Mouse (Mus musculus) cerebellum, postnatal 25 days (tissue): Measurements from ENCODE around the gene Zbtb16.

Experiments used
- DNase-seq, 2 experiments: peaks; one replicate each; pipeline ENCODE4 v3.0.0; 2021; ENCODE audit warnings: mixed read lengths in 2 of 2

Gene Zbtb16

DNA sequence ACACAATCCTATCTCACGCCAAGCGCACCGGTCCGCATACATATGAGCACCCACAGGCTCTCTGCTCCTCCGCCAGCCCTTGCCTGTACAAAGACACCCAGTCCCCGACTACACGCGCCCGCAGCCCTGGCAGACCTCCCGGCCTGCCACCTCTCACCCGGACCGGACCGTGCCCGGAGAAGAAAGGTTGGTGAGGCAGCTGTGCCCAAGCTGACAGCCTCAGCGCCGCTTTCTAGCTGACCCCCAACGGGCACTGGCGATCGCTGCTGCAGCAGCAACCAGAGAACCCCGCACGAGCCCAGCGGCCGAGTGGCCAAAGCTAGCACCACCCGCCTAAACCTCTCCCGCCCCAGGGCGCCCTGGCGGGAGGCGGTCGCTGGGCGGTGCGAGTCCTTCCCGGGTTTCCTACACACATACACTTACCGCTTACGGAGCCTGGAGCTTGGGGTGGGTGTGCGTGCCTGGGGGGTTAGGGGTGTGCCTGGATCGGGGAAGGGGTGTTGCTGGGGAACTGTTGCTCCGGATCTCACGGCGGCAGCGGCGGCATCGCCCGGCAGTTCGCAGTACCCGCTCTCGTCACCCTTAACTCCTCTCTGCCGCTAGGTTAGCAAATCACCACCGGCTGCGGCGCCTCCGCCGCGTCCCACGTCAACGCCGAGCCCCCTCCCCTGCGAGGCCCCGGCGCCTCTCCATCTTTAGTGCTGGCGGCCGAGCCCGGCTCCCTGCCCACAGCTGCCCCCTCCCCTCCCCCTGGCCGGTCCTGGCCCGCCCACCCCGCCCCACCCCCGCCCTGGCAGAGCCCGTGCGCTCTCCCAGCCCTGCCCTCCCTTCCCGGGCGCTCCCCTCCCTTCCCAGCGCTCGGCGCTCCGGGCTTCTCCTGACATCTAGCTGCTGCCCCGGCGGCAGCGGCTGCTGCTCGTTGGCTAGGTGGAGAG is at the start of gene Zbtb16:
Zbtb16 (minus strand) TSS at position 592 of the 935 bp plus-strand sequence.
- peak; percentile 65 to 78 for DNase-seq

- no peak for DNase-seq
Observed at GRCm38 (mm10) chr9:48872896-48873295, 36.9 kb upstream of the Zbtb16 start.

GRCm38 (mm10) chr9:48866523-48867121 is 30.6 kb upstream of the Zbtb16 start:
- DNase-seq: no peak

GRCm38 (mm10) chr9:48865235-48865634 is 29.2 kb upstream of the Zbtb16 start:
- DNase-seq: no peak

GRCm38 (mm10) chr9:48861481-48861880 is 25.5 kb upstream of the Zbtb16 start:
- DNase-seq: no peak

GRCm38 (mm10) chr9:48860526-48860845 is 24.5 kb upstream of the Zbtb16 start:
- DNase-seq: peak; percentile 76 to 82

DNA sequence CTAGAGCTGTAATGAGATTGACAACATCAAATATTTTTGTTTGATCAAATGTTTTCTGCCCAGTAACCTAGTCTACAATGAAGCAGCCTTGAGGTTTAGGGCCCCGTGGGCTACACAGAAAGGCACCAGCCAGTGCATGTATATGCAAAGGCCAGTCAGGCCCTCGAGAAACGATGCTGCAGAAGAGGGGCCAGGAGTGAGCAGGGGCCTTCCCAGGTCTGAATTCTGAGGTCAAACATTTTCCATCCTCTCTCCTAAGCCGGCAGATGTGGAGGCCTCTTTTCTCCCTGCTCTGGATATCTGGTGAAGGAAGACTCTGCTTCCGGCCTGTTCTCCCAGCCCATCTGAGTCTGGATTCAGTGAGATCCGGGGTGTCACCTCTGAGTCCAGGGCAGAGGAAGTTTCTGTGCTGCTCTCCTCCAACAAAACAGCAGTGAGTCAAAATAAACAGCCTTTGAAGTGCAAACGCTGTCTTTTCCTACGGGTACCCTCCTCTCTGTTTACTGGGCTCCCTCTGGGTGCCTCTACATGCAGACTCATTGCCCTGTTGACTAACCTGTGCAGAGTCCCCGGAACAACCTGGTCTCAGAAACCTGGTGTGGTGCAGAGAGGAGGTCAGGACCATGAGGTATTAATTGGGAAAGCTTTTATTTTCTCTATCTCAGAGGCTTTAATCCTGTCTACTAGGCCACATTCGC is 24.0 kb upstream of the Zbtb16 start:
- DNase-seq: no peak

DNA sequence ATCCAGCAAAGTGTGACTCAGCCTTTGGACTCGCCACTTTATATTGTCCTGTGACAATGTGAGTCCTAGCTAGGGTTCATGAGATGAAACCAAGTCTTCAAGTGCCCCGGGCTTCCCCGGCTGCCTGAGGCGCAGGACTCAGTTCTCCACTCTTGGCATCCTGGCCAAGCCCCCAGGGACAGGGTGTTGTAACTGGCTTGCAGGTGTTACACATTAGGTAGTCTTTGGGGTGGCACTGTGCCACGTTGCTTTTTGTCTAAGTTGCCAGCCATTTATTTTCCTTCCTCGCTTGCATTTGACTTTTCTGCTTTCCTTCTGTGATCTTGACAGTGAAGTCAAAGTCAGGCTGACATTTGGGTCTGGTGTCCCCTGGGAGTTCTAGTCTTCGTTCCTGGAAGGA is 21.9 kb upstream of the Zbtb16 start:
- no peak for DNase-seq

DNA sequence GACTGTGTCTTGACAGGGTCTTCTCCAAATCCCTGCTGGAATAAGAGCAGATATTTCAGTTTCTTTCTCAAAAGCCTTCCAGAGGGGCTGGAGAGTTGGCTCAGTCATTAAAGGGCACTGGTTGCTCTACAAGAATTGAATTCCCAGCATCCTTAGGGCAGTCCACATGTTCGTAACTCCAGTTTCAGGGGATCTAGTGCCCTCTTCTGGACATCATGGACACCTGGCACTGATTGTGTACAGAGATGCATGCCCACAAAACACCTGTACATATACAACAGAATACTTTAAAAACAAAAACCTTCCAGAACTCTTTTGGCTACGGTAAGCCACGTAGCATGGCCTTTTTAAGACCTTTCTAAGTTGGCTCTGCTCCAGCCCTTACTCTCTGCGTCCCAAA is 20.2 kb upstream of the Zbtb16 start:
- no peak for DNase-seq

DNA sequence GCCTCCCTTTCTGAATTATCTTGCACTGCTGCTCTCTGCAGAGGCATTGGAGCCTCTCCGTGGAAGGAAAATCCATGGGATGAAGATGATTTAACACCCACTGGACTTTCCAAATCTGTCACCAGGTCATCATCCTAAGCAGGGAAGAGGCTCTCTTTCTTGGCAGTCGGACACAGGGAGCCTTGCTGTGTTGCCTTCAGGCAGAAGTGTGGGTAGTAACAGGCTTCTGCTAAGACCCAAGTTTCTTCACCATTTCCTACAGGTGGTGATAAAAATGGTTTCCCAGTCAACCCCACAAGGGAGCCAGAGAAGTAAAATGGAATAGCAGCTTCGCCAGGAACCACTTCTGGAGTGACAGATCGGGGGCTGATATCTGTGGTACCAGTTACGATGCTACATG is 13.5 kb upstream of the Zbtb16 start:
- DNase-seq: no peak

DNA sequence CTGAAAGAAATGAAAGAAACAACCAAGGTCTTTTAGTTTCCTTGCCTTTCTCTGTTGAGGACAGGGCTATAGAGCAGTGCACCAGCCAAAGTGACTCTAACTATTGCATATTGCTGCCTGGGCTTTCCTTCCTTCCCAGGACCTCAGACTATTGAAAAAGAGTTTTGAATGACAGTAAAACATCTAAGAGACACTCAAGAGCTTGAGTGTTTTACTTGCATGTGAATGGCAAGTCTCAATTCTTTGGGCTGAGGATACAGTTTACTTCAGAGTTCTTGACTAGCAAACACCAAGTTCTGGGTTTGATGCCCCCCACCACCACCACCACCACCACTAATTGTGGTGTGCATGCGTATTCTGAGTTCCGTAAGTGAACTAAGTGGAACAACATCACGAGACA is 3.5 kb upstream of the Zbtb16 start:
- no peak for DNase-seq

DNA sequence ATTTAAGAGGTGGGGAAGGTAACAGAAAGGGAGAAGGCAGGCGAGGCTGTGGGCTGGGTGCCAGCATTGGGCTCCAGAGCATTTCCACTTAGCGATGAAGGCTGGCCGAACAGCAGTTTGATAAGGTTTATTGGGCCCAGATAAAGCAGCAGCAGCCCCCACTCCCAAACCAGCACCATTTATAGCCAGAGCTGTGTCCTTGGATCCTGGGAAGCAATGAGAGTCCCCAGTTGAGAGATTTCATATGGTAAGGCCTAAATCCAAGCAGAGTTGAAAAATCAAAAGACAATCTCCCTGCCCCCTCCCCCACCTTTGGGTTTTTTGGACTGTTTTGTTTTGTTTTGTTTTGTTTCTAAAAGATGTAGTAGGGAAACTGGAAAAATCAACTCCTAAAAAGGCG is 2.3 kb upstream of the Zbtb16 start:
- no peak for DNase-seq

GRCm38 (mm10) chr9:48837181-48837580 is 1.2 kb upstream of the Zbtb16 start:
- peak; percentile 39 to 45 for DNase-seq

GRCm38 (mm10) chr9:48836566-48836930 is 526 bp upstream of the Zbtb16 start:
- DNase-seq: no peak

DNA sequence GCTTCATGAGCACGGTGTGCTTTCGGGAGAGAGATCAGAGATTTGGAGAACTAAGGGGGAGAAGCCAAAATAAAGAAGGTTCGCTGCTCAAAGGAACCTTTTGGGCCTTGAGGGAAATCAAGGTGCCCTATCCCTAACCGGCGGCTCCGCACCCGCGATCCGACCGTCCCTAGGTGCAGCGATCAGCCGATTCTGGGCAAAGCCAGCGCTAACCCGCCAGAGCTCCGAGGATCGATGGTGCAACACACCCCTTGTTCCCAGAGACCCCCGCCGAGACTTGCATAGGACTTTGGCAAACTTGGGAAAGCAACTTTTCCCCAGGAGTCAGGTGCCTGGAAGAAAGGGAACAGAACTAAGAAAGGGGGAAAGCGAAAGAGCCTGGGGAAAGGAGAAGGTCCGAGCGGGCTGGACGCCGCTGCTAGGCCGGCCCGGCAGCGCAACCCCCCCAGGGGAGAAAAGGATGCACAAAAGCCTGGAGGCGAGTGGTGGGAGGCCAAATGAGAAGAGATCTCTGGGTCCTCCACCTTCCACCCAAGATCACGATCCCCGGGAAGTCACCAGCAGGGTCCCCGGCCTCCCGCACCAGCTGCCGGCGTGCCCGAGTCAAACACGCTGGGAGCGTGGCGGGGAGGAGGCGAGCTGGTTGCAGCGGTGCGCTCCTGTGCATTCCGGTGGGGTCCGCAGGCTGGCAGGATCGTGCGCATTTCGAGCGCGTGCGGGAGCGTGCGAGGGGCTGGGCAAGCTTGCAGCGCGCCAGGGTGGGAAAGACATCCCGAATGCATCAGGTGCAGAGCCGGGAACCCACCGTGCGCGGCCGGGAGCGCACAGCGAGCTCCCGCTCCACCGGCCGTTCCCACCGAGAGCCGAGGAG is 1.2 kb downstream of the Zbtb16 start:
- peak; percentile 29 to 42 for DNase-seq

GRCm38 (mm10) chr9:48834006-48834405 is 2.0 kb downstream of the Zbtb16 start:
- no peak for DNase-seq

GRCm38 (mm10) chr9:48833493-48833892 is 2.5 kb downstream of the Zbtb16 start:
- no peak for DNase-seq

DNA sequence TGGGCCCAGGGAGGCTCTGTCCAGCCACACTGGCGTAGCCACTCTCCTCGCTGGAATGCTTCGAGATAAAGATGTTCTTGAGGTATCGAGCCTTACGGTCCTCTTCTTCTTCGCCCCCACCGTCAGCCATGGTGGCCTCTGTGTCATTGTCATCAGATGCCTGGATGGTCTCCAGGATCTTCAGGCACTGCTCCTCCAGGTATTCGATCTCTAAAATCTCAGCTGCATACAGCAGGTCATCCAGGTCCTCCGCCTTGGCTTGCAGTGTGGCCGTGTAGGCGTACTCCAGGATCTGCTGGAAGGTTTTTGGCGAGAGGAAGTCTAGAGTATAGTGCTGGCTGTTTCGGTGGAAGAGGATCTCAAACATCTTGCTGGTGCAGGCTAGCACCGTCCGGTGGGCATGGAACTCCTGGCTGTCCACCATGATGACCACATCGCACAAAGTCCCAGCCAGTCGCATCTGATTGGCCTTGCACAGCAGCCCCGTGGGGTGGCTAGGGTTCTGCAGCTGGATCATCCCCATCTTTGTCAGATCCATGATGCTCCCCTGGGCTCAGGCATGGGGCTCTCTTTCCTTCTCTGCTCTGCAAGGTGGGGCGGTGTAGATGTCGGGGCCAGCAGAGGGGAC is 3.4 kb downstream of the Zbtb16 start:
- DNase-seq: no peak

- DNase-seq: no peak
Observed at GRCm38 (mm10) chr9:48831560-48832460, 4.2 kb downstream of the Zbtb16 start.

- no peak for DNase-seq
Observed at GRCm38 (mm10) chr9:48828839-48829238, 7.2 kb downstream of the Zbtb16 start.

GRCm38 (mm10) chr9:48826377-48826889 is 9.6 kb downstream of the Zbtb16 start:
- no peak for DNase-seq
